Mouse (Mus musculus) urinary bladder, postnatal 14 days (tissue): ENCODE data around the gene Tia1.

Experiments used
- DNase-seq: peaks from one replicate; pipeline ENCODE4 v3.0.0; 2021; ENCODE audit warnings: low spot score

Tia1 gene

GRCm38 (mm10) chr6:86480189-86480831, 76.3 kb downstream of the Tia1 start:
- DNase-seq: peak; percentile 33

- no peak for DNase-seq
These were observed 77.9 kb downstream of the Tia1 start for GRCm38 (mm10) chr6:86481871-86482270.
